Mouse (Mus musculus) liver, embryonic 15.5 days (tissue): Measurements from ENCODE around the gene Psg16. TPM values are rescaled to one million over a fixed set of nuclear protein-coding genes. Genes with fewer than 3 reads are reported as not detected.
"Not testable (repeated sequence)": the region's sequence is repeated elsewhere in the genome, so short reads cannot be mapped to it uniquely, and the experiment has no call there.

ENCODE experiments used
- ATAC-seq: fragments of 200-750 bp; cut with Nextera tagmentation; 2 replicates; pipeline ENCODE4 v1.8.0; 2017; ENCODE audit warnings: moderate number of reproducible peaks, mild to moderate bottlenecking, moderate library complexity; ENCODE audit not compliant: insufficient read depth
- H3K27ac ChIP-seq: fragments of 300-500 bp; sonication (generic); replicated peaks from 2 replicates; pipeline ENCODE4 v1.5.1; 2015; ENCODE audit warnings: mild to moderate bottlenecking, inconsistent platforms
- H3K27me3 ChIP-seq: fragments of 300-500 bp; sonication (generic); 2 replicates; pipeline ENCODE4 v1.6.1; 2015; ENCODE audit warnings: mild to moderate bottlenecking, inconsistent platforms
- H3K36me3 ChIP-seq: fragments of 300-500 bp; sonication (generic); replicated peaks from 2 replicates; pipeline ENCODE4 v1.6.1; 2015; ENCODE audit warnings: moderate library complexity, mild to moderate bottlenecking, inconsistent platforms
- H3K4me1 ChIP-seq: fragments of 300-500 bp; sonication (generic); replicated peaks from 2 replicates; pipeline ENCODE4 v1.6.1; 2015; ENCODE audit warnings: inconsistent platforms
- H3K4me2 ChIP-seq: fragments of 300-500 bp; sonication (generic); 2 replicates; pipeline ENCODE4 v1.6.1; 2015; ENCODE audit warnings: moderate library complexity, mild to moderate bottlenecking, inconsistent platforms
- H3K4me3 ChIP-seq: fragments of 300-500 bp; sonication (generic); replicated peaks from 2 replicates; pipeline ENCODE4 v1.5.1; 2015; ENCODE audit warnings: mild to moderate bottlenecking, inconsistent platforms
- H3K9ac ChIP-seq: fragments of 300-500 bp; sonication (generic); 2 replicates; pipeline ENCODE4 v1.6.1; 2015; ENCODE audit warnings: moderate library complexity, mild to moderate bottlenecking, inconsistent platforms
- H3K9me3 ChIP-seq: fragments of 300-500 bp; sonication (generic); replicated peaks from 2 replicates; pipeline ENCODE4 v1.6.1; 2016; ENCODE audit warnings: inconsistent platforms
- WGBS: fragments of 180-500 bp; shearing (Covaris S2); methylation state at CpG from one replicate; pipeline ENCODE4 v1.1.7; 2015; ENCODE audit warnings: mixed read lengths; ENCODE audit not compliant: insufficient replicate concordance; 5-methylcytosine and 5-hydroxymethylcytosine counted together
- polyA plus RNA-seq: library from polyadenylated mRNA; unstranded; fragments of >200 nt; fragmentation: Nextera tagmentation; extraction: Ambion mirVana; gene quantifications from 2 replicates; pipeline ENCODE4 v1.2.1, GENCODE M21; 2015

Gene Psg16
- polyA plus RNA-seq, 1 experiment from 2014 or later, result 0.13 TPM

DNA sequence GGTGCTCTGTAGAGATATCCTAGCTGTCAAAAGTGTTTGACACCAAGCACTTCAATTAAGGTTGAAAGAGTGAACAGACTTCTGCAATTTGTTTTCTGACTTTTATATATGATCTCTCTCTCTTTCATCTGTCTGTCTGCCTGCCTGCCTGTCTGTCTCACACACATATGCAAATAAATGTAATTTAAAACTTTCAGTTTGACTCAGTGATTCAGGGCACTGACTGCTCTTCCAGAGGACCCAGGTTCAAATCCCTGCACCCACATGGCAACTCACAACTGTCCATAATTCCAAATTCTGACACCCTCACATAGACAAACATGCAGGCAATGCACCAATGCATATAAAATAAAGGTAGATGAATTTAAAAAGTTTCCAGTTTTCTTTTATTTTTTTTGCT is 6.8 kb upstream of the Psg16 start:
- Histone ChIP-seq H3K27me3 (peaks cover 29% of the 10 kb centered on the region), H3K9me3 (no peaks in the 10 kb centered on the region), H3K4me1 (peaks cover 30% of the 10 kb centered on the region), H3K4me2 (no peak overlapping the region), H3K4me3 (no peak overlapping the region), H3K27ac (no peak overlapping the region), H3K36me3 (no peaks in the 10 kb centered on the region), H3K9ac (no peak overlapping the region)
- no peak for ATAC-seq

DNA sequence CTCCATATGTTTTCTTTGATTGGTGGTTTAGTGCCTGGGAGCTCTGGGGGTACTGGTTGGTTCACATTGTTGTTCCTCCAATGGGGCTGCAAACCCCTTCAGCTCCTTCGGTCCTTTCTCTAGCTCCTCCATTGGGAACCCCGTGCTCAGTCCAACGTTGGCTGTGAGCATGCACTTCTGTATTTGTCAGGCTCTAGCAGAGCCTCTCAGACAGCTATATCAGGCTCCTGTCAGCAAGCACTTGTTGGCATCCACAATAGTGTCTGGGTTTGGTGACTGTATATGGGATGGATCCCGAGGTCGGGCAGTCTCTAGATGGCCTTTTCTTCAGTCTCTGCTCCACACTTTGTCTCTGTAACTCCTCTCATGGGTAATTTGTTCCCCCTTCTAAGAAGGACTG is 6.2 kb upstream of the Psg16 start:
- 49% methylated on average over 5 of the region's 5 CpGs for WGBS
- H3K36me3 ChIP-seq, ATAC-seq: not testable (repeated sequence)

DNA sequence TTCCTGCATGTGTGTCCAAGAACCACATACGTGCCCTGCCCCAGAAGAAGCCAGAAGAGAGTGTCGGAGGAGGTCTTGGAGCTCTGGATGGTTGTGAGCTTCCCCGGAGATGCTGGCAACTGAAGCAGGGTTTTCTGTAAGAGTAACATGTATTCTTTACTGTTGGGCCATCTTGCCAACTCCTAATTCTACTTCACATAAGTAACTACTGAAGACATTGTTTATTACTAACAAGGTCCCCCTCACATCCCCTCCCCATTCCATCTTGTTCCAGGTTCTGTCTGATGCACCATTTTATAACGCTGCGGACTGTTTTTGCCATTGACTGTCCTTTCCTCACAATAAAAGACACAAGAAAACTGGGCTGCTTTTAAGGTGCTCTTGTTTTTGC is 332 bp upstream of the Psg16 start:
- H3K27ac ChIP-seq, result peak overlapping the region; percentile 89; the same call in 1 of the 2 replicates
- H3K4me3 ChIP-seq, result no peak overlapping the region
- no peak overlapping the region for H3K4me2 ChIP-seq
- no peaks in the 10 kb centered on the region for H3K9me3 ChIP-seq
- H3K9ac ChIP-seq, result peak overlapping the region; percentile 43; the same call in 1 of the 2 replicates
- no peak for ATAC-seq
- no peaks in the 10 kb centered on the region for H3K36me3 ChIP-seq
- peaks cover 10% of the 10 kb centered on the region; the same call in 1 of the 2 replicates for H3K27me3 ChIP-seq
- WGBS, result 49% methylated on average over 5 of the region's 5 CpGs
- H3K4me1 ChIP-seq, result peaks cover 15% of the 10 kb centered on the region

More for the DNA sequence above, 6.2 kb upstream of the Psg16 start:
- Histone ChIP-seq H3K27me3 (peaks cover 25% of the 10 kb centered on the region), H3K4me1 (peaks cover 23% of the 10 kb centered on the region)
- H3K9ac ChIP-seq, H3K27ac ChIP-seq, H3K9me3 ChIP-seq, H3K4me3 ChIP-seq, H3K4me2 ChIP-seq: not testable (repeated sequence)

DNA sequence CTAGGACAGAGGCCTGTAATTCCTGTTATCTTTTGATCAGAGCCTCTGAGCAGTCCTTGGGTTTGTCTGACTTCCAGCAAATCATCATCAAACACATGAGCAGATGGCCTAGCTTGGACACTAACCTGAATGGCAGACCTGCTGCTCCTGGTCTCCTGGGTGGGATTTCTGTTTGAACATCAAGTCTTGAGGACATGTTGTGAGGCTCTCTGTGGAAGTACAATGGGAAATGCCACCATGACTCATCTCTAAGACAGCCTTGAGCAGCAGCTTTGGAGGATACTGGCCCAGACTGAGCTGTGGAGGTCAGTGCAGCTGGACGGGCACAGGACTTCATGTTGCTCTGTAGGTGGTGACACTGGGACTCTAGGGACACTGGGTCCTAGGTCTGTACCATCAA is 2.7 kb downstream of the Psg16 start:
- Histone ChIP-seq H3K27me3 (peaks cover 6% of the 10 kb centered on the region; the same call in 1 of the 2 replicates), H3K4me2 (no peak overlapping the region), H3K9ac (no peak overlapping the region), H3K36me3 (no peaks in the 10 kb centered on the region), H3K4me3 (no peak overlapping the region), H3K4me1 (peaks cover 15% of the 10 kb centered on the region), H3K9me3 (no peaks in the 10 kb centered on the region), H3K27ac (no peak overlapping the region)
- ATAC-seq, result no peak
- WGBS, result 70% methylated on average over 1 of the region's 1 CpGs

DNA sequence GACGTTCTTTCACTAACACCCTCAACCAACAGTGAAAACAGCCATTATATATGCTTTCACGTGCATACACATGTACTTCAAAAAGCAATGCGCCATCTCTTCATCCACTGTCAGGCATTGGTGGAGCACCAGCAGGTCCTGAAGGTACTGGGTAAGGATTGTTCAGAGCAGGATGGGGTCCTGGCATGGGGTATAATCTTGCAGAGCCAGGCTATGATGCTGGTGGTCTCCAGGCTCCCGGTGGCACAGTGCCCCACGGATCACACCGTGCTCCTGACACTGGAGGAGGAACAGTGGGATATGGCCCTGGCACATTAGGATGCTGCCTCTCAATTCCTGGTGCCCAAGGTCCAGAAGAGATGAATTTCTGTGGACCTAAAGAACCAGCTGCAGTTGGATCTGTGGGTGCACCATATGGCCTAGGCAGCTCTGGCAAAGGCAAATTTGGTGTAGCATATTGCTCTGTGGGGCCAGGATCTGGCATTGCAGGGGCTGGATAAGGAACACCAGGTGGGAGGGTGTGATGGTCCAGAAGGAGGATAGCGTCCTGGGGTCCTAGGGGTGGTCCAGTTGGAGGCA is 4.3 kb downstream of the Psg16 start:
- H3K4me1 ChIP-seq, result peaks cover 15% of the 10 kb centered on the region
- H3K4me2 ChIP-seq, result no peak overlapping the region
- no peaks in the 10 kb centered on the region for H3K36me3 ChIP-seq
- H3K4me3 ChIP-seq, result no peak overlapping the region
- no peaks in the 10 kb centered on the region for H3K9me3 ChIP-seq
- 66% methylated on average over 7 of the region's 7 CpGs for WGBS
- no peak for ATAC-seq
- H3K27ac ChIP-seq, result no peak overlapping the region
- no peaks in the 10 kb centered on the region for H3K27me3 ChIP-seq
- no peak overlapping the region for H3K9ac ChIP-seq

DNA sequence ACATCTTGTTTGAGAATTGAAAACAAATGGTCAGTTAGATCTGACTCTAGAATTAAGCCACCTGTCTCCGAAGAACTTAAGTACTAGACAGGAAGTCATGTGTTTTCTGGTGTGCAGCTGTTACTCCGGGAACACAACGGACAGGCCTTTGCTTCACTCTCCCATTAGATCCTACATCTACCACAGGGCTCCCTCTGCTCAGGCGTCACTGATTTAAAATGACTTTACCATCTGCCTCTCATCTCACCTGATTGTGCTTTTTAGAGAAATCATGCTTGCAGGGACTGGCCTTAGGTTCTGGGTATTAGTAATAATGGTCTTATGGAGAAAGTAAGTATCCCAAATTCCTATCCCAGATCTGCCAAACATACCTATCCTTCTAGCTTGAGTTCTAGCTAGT is 8.9 kb downstream of the Psg16 start:
- ATAC-seq, result no peak
- no peak overlapping the region for H3K9ac ChIP-seq
- 65% methylated on average over 4 of the region's 4 CpGs for WGBS
- H3K4me2 ChIP-seq, result no peak overlapping the region
- H3K27ac ChIP-seq, result no peak overlapping the region
- H3K27me3 ChIP-seq, result no peaks in the 10 kb centered on the region
- no peak overlapping the region for H3K4me3 ChIP-seq
- no peaks in the 10 kb centered on the region for H3K36me3 ChIP-seq
- H3K9me3 ChIP-seq, result no peaks in the 10 kb centered on the region
- no peaks in the 10 kb centered on the region for H3K4me1 ChIP-seq

DNA sequence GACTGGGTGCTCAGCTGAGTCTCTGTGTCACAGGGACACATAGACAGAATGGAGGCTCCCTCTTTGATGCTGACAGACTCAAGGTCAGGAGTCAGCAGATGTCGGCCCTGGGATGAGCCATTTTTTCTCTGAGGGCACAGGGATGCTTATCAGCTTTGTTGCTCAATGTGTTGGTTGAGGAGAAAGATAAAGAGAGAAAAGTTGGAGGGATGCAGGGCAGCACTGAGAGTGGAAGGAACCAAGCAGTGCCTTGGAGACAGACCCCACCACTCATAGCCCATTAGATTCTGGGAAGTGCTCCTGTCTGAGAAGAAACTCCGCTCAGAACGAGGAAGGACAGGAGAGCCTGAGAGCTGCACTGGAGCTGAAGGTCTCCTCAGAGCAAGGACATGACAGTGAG is 13.9 kb downstream of the Psg16 start:
- no peaks in the 10 kb centered on the region for H3K9me3 ChIP-seq
- no peak overlapping the region for H3K9ac ChIP-seq
- H3K27ac ChIP-seq, result no peak overlapping the region
- H3K4me3 ChIP-seq, result no peak overlapping the region
- ATAC-seq, result no peak
- no peaks in the 10 kb centered on the region for H3K27me3 ChIP-seq
- no peaks in the 10 kb centered on the region for H3K4me1 ChIP-seq
- H3K4me2 ChIP-seq, result no peak overlapping the region
- WGBS, result 54% methylated on average over 3 of the region's 3 CpGs
- H3K36me3 ChIP-seq, result no peaks in the 10 kb centered on the region

DNA sequence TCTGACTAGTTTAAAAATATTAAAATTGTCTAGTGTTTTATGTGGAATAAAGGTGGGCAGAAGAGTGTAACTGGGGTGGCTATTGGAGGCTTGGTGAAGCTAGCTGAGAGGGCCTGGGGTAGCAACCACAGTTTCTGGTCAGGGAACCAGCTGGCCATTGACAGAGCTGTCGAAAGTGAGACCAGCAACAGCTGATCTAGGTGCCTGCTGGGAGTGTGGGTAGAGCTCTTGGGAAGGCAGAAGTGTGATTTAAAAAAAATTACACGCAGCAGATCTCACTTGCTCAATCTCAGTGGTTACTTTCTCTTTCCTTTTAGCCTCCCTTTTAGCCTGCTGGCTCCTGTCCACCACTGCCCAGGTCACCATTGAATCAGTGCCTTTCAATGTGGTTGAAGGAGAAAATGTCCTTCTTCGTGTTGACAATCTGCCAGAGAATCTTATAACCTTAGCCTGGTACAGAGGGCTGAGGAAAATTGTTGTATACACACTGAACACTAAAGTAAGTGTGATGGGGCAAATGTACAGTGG is 16.3 kb downstream of the Psg16 start:
- H3K4me2 ChIP-seq, result no peak overlapping the region
- WGBS, result 44% methylated on average over 3 of the region's 3 CpGs
- no peak for ATAC-seq
- no peaks in the 10 kb centered on the region for H3K9me3 ChIP-seq
- H3K27ac ChIP-seq, result no peak overlapping the region
- H3K4me3 ChIP-seq, result no peak overlapping the region
- H3K27me3 ChIP-seq, result no peaks in the 10 kb centered on the region
- no peak overlapping the region for H3K9ac ChIP-seq
- H3K36me3 ChIP-seq, result no peaks in the 10 kb centered on the region
- H3K4me1 ChIP-seq, result no peaks in the 10 kb centered on the region

DNA sequence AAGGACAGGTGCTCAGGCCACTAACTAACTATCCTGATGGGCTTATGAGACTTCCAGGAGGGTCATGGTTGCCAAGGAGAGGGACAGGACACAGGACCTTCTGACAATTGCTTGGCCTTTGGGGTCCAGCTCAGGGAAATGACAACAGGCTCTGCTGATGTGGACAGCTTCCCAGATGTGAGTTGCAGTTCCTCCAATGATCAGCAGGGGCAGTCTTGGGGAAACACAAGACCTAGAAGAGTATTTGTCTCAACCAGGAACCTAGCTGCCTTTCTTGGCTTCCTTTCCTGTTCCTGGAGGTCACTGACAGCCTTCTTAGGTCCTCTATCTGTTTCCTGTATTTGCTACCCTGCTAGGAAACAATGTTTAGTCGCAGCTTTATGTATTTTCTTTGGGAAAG is 17.4 kb downstream of the Psg16 start:
- 8% methylated on average over 1 of the region's 1 CpGs for WGBS

DNA sequence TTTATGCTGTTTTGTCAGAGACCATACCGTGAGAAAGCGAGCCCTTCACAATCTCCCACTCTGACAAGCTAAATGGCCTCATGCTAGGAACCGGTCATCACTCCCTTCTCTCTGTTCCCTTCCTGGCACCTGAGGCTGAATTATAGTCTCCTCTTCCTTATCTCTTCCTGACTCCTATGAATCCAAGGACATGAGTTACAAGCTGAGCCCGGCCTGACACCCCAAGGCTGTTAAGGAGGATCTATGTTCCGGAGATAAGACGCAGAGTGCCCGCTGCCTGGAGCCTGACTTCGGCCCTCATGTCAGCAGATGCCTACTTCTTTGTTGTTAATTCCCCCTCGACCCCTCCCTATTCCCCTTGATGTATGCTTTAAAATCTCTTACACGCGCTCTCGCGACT is 27.8 kb downstream of the Psg16 start:
- ATAC-seq, H3K4me3 ChIP-seq, H3K27me3 ChIP-seq, H3K9ac ChIP-seq, H3K27ac ChIP-seq, H3K9me3 ChIP-seq, H3K36me3 ChIP-seq, H3K4me2 ChIP-seq, H3K4me1 ChIP-seq: not testable (repeated sequence)
- 74% methylated on average over 13 of the region's 13 CpGs for WGBS

More for the DNA sequence above, 17.4 kb downstream of the Psg16 start:
- Histone ChIP-seq H3K27ac (no peak overlapping the region), H3K36me3 (no peaks in the 10 kb centered on the region), H3K9ac (no peak overlapping the region), H3K4me3 (no peak overlapping the region), H3K27me3 (no peaks in the 10 kb centered on the region), H3K9me3 (no peaks in the 10 kb centered on the region), H3K4me2 (no peak overlapping the region), H3K4me1 (no peaks in the 10 kb centered on the region)
- ATAC-seq, result no peak

DNA sequence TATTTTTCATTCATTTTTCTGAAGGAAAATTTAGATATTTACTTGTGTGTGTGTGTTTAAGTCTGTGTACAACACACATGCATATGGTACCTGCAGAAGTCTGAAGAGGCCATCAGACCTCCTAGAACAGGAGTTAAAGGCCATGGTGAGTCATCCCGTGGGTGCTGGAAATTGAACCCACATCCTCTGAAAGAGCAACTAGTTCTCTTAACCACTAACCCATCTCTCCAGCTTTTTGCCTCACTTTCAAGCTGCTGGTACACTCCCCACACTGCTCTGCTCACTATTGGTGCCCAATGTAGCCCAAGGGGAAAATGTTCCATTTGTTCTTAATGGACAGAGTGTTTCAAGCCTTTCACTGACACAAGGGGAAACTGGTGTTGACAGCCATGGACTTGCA is 61.5 kb downstream of the Psg16 start:
- Histone ChIP-seq H3K4me1 (no peaks in the 10 kb centered on the region), H3K36me3 (no peaks in the 10 kb centered on the region), H3K9ac (no peak overlapping the region), H3K27ac (no peak overlapping the region), H3K4me2 (no peak overlapping the region), H3K4me3 (no peak overlapping the region), H3K9me3 (no peaks in the 10 kb centered on the region), H3K27me3 (no peaks in the 10 kb centered on the region)
- WGBS, result 60% methylated on average over 1 of the region's 1 CpGs
- no peak for ATAC-seq

DNA sequence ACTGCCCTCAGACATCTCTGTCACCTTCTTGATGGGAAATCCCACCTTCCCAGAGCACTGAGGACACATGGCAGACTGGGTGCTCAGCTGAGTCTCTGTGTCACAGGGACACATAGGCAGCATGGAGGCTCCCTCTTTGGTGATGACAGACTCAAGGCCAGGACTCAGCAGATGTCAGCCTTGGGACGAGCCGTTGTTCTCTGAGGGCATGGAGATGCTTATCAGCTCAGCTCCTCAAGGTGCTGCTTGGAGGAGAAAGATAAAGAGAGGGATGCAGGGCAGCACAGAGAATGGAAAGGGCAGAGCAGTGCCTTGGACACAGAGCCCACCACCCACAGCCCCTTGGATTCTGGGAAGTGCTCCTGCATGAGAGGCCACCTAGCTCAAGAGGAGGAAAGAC is 76.1 kb downstream of the Psg16 start, which contains the start of gene Ceacam3:
TSS of gene Ceacam3 (plus strand) at position 352 of the 400 bp plus-strand sequence.
- Histone ChIP-seq H3K27me3 (no peaks in the 10 kb centered on the region), H3K27ac (no peak within 1 kb of the TSS), H3K9me3 (no peaks in the 10 kb centered on the region), H3K4me1 (no peaks in the 10 kb centered on the region), H3K4me3 (no peak within 1 kb of the TSS), H3K4me2 (no peak within 1 kb of the TSS), H3K36me3 (no peaks in the 10 kb centered on the region), H3K9ac (no peak within 1 kb of the TSS)
- ATAC-seq, result no peak
- WGBS, result 51% methylated on average over 2 of the region's 2 CpGs
